Mouse (Mus musculus) testis, postnatal 14 days (tissue): ENCODE measurements at regions not wholly inside any gene's neighbourhood (a gene's known extent, or its start where the extent isn't known, plus 50 kb on each side); places are given as distances from the start of the nearest gene placed in this dataset.
A peak's percentile ranks its signal among the peaks of the same experiment; 100 is the strongest.
"Not testable (repeated sequence)": the region's sequence is repeated elsewhere in the genome, so short reads cannot be mapped to it uniquely, and the experiment has no call there.

Experiments used
- DNase-seq: peaks from one replicate; pipeline ENCODE4 v3.0.0; 2021; ENCODE audit warnings: low spot score

- DNase-seq: not testable (repeated sequence)
Measured at GRCm38 (mm10) chr12:71718412-71718811, 112.5 kb upstream of the Daam1 start.

GRCm38 (mm10) chr12:71718911-71719310 lies 112.0 kb upstream of the Daam1 start:
- no peak for DNase-seq

- DNase-seq: no peak
Measured at GRCm38 (mm10) chr12:71725140-71725539, 105.7 kb upstream of the Daam1 start.

- no peak for DNase-seq
Measured at GRCm38 (mm10) chr12:71725713-71726336, 105.1 kb upstream of the Daam1 start.

- DNase-seq: no peak
Measured at GRCm38 (mm10) chr12:71743345-71743744, 87.5 kb upstream of the Daam1 start.

GRCm38 (mm10) chr12:71746011-71746410 lies 84.9 kb upstream of the Daam1 start:
- DNase-seq: no peak

- DNase-seq: no peak
Measured at GRCm38 (mm10) chr12:71747386-71747785, 83.5 kb upstream of the Daam1 start.

GRCm38 (mm10) chr12:71747831-71748368 lies 83.0 kb upstream of the Daam1 start:
- no peak for DNase-seq

GRCm38 (mm10) chr12:71748731-71749130 lies 82.1 kb upstream of the Daam1 start:
- DNase-seq: no peak

- no peak for DNase-seq
Measured at GRCm38 (mm10) chr12:71749668-71750067, 81.2 kb upstream of the Daam1 start.

GRCm38 (mm10) chr12:71752741-71753260 lies 78.1 kb upstream of the Daam1 start:
- DNase-seq: no peak

- DNase-seq: no peak
Measured at GRCm38 (mm10) chr12:71753276-71753675, 77.6 kb upstream of the Daam1 start.

- no peak for DNase-seq
Measured at GRCm38 (mm10) chr12:71763194-71763593, 67.7 kb upstream of the Daam1 start.

GRCm38 (mm10) chr12:71766086-71766485 lies 64.8 kb upstream of the Daam1 start:
- no peak for DNase-seq

GRCm38 (mm10) chr12:71766636-71767035 lies 64.2 kb upstream of the Daam1 start:
- no peak for DNase-seq

GRCm38 (mm10) chr12:71767896-71768295 lies 63.0 kb upstream of the Daam1 start:
- DNase-seq: no peak

- peak; percentile 66 for DNase-seq
Measured at GRCm38 (mm10) chr12:71768471-71768870, 62.4 kb upstream of the Daam1 start.

- no peak for DNase-seq
Measured at GRCm38 (mm10) chr12:71768890-71769289, 62.0 kb upstream of the Daam1 start.

- no peak for DNase-seq
Measured at GRCm38 (mm10) chr12:71769302-71769701, 61.6 kb upstream of the Daam1 start.

GRCm38 (mm10) chr12:71773891-71774290 lies 57.0 kb upstream of the Daam1 start:
- DNase-seq: no peak

GRCm38 (mm10) chr12:71775126-71775525 lies 55.8 kb upstream of the Daam1 start:
- no peak for DNase-seq

- peak; percentile 15 for DNase-seq
Measured at GRCm38 (mm10) chr12:71778137-71778536, 52.7 kb upstream of the Daam1 start.

- no peak for DNase-seq
Measured at GRCm38 (mm10) chr12:71778948-71779347, 51.9 kb upstream of the Daam1 start.

GRCm38 (mm10) chr12:71779418-71779817 lies 51.5 kb upstream of the Daam1 start:
- no peak for DNase-seq
